Mouse (Mus musculus) forebrain, embryonic 11.5 days (tissue): ENCODE results near the gene Sgpl1. TPM values are rescaled to one million over a fixed set of nuclear protein-coding genes. Genes with fewer than 3 reads are reported as not detected.

Experiments used
- ATAC-seq: fragments of 200-750 bp; cut with Nextera tagmentation; replicated peaks from 2 replicates; pipeline ENCODE4 v1.8.0; 2017; ENCODE audit warnings: moderate TSS enrichment; ENCODE audit not compliant: low FRiP score
- DNase-seq: peaks from one replicate; pipeline ENCODE4 v3.0.0-alpha.2; 2017; ENCODE audit warnings: low spot score
- H3K27ac ChIP-seq: fragments of 300-500 bp; sonication (generic); 2 replicates; pipeline ENCODE4 v1.5.1; 2014; ENCODE audit warnings: low read depth, low read length
- H3K27me3 ChIP-seq: fragments of 300-500 bp; sonication (generic); 2 replicates; pipeline ENCODE4 v1.6.1; 2014; ENCODE audit warnings: mild to moderate bottlenecking, low read length, mixed read lengths; ENCODE audit not compliant: control insufficient read depth, insufficient read depth
- H3K36me3 ChIP-seq: fragments of 300-500 bp; sonication (generic); 2 replicates; pipeline ENCODE4 v1.6.1; 2014; ENCODE audit warnings: mild to moderate bottlenecking, low read length, moderate library complexity, mixed read lengths; ENCODE audit not compliant: control insufficient read depth, insufficient read depth
- H3K4me1 ChIP-seq: fragments of 300-500 bp; sonication (generic); replicated peaks from 2 replicates; pipeline ENCODE4 v1.6.1; 2014; ENCODE audit warnings: low read length, mixed read lengths; ENCODE audit not compliant: control insufficient read depth, insufficient read depth
- H3K4me2 ChIP-seq: fragments of 300-500 bp; sonication (generic); 2 replicates; pipeline ENCODE4 v1.6.1; 2014; ENCODE audit warnings: low read depth, mild to moderate bottlenecking, low read length, moderate library complexity, mixed read lengths; ENCODE audit not compliant: severe bottlenecking
- H3K4me3 ChIP-seq: fragments of 300-500 bp; sonication (generic); 2 replicates; pipeline ENCODE4 v1.5.1; 2014; ENCODE audit warnings: low read depth, low read length
- H3K9ac ChIP-seq: fragments of 300-500 bp; sonication (generic); 2 replicates; pipeline ENCODE4 v1.6.1; 2014; ENCODE audit warnings: low read length
- H3K9me3 ChIP-seq: fragments of 300-500 bp; sonication (generic); 2 replicates; pipeline ENCODE4 v1.6.1; 2016; ENCODE audit warnings: low read length, mixed read lengths; ENCODE audit not compliant: control insufficient read depth
- WGBS: fragments of 180-500 bp; shearing (Covaris S2); extraction: QIAGEN DNeasy Blood & Tissue Kit; methylation state at CpG from one replicate; pipeline ENCODE4 v1.1.7; 2014; 5-methylcytosine and 5-hydroxymethylcytosine counted together
- polyA plus RNA-seq: library from polyadenylated mRNA; unstranded; fragments of >200 nt; fragmentation: Nextera tagmentation; extraction: Ambion mirVana; gene quantifications from 2 replicates; pipeline ENCODE4 v1.2.1, GENCODE M21; 2014

Sgpl1 gene
- polyA plus RNA-seq, 1 experiment from 2014 or later = 78.0 TPM

DNA sequence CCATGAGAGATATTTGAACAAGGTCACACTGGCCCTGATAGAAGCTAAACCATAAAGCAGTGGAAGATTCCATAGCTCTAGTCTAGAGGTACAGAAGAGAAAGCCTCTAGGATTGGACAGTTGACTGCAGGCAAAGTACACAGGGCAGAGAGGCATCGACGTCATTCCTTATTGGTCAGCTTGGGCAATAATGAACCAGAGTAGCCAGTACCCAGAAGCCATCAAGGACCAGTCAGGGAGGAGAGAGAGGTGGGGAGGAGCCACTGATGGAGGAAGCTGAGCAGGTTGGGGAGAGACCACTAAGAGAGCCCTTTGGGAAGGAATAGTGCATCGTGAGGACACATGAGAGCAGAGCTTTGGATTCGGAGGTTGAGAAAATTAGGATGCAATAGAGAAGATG is 30.2 kb upstream of the Sgpl1 start:
- no peak overlapping the region for H3K4me3 ChIP-seq
- no peak overlapping the region for H3K9ac ChIP-seq
- no peaks in the 10 kb centered on the region for H3K9me3 ChIP-seq
- ATAC-seq (no peak), DNase-seq (no peak)
- H3K4me1 ChIP-seq = no peaks in the 10 kb centered on the region
- no peak overlapping the region for H3K4me2 ChIP-seq
- 83% methylated on average over 4 of the region's 4 CpGs for WGBS
- H3K27me3 ChIP-seq = no peaks in the 10 kb centered on the region
- no peaks in the 10 kb centered on the region for H3K36me3 ChIP-seq
- no peak overlapping the region for H3K27ac ChIP-seq

- Histone ChIP-seq H3K27ac (no peak overlapping the region), H3K9ac (no peak overlapping the region), H3K27me3 (no peaks in the 10 kb centered on the region), H3K4me1 (no peaks in the 10 kb centered on the region), H3K4me2 (no peak overlapping the region), H3K36me3 (no peaks in the 10 kb centered on the region), H3K9me3 (no peaks in the 10 kb centered on the region), H3K4me3 (no peak overlapping the region)
- no peak for DNase-seq
- ATAC-seq = no peak
- 44% methylated on average over 7 of the region's 7 CpGs for WGBS
Measured at GRCm38 (mm10) chr10:61176221-61176790, 28.8 kb upstream of the Sgpl1 start.

DNA sequence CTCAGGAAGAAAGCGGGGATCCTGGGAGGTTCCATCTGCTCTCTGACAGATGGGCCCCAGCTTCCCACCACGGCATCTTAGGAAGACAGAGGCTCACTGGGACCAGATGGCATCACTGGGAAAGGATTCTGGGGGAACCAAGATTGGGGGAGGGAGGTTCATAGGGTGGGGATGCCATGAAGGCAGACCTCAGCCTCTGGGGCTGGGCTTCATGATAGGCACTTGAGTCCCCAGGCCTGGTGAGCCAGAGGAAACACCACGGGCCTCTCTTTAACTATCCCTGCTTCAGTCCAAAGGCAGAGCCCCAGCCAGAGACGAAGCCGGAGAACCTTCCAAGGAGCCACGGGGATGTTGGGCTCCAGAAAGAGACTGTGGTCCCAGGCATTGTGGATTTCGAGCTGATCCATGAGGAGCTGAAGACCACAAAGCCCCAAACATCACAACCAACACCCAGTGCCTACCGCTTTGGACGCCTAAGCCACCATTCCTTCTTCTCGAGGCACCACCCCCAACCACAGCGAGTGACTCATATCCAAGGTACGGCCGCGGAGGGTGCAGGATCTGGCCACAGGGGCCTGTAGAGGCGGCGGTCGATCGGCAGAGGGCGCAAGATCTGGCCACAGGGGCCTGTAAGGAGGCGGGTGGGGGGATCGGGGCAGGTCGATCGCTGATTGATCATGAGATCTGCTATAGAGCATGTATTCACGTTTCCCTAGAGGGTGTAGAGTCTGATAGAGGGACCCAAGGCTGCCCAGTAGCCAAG is 28.1 kb upstream of the Sgpl1 start:
- Histone ChIP-seq H3K36me3 (no peaks in the 10 kb centered on the region), H3K4me1 (no peaks in the 10 kb centered on the region), H3K4me3 (no peak overlapping the region), H3K9ac (no peak overlapping the region), H3K27ac (no peak overlapping the region), H3K27me3 (no peaks in the 10 kb centered on the region), H3K9me3 (no peaks in the 10 kb centered on the region), H3K4me2 (peak overlapping the region; percentile 22; the same call in 1 of the 2 replicates)
- ATAC-seq (no peak), DNase-seq (peak; percentile 77)
- WGBS = 18% methylated on average over 24 of the region's 24 CpGs

- Histone ChIP-seq H3K27ac (no peak overlapping the region), H3K4me1 (no peaks in the 10 kb centered on the region), H3K4me2 (no peak overlapping the region), H3K4me3 (no peak overlapping the region), H3K9ac (no peak overlapping the region), H3K9me3 (no peaks in the 10 kb centered on the region), H3K36me3 (no peaks in the 10 kb centered on the region), H3K27me3 (no peaks in the 10 kb centered on the region)
- no peak for DNase-seq
- no peak for ATAC-seq
- WGBS = 47% methylated on average over 13 of the region's 13 CpGs
Measured at GRCm38 (mm10) chr10:61174711-61175441, 27.4 kb upstream of the Sgpl1 start.

DNA sequence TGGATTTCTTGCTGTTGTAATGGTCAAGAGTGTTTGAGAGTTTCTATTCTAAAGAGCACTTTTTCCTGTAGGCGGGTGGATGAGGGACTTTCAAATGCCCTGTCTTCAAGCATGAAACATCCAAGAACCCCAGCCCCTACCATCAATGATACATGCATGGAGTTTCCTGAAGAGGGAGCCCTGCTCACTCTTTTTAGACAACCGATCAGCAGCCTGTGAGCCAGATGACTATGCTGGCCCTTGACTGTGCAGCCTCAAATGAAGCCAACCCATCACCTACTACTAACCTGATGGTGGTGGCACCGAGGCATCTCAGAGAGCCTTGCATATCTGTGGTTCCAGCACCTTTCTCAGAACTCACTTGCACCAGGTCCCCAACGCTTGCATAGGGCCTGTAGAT is 25.0 kb upstream of the Sgpl1 start:
- no peak for ATAC-seq
- H3K4me3 ChIP-seq = no peak overlapping the region

DNA sequence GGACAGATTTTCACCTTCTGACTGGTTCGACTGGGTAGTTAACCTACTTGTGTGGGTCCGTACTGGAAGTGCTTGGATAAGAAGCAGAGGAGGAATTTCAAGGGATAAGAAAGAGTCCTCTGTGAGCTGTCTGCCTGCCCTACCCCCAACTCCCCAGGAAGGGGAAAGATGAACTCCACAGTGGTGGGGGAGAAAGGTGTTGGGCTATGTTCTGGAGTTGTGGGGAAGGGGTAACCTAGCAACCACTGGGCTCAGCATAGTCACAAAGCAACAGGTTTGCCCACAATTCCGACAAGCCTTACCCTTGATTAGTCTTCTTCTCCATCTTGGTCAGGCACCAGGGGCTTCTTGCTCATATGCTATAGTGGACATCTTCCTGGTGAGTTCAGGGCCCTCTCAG is 24.2 kb upstream of the Sgpl1 start, which contains the start of gene Tbata:
TSS of gene Tbata (plus strand) at position 301 of the 400 bp plus-strand sequence.
- no peaks in the 10 kb centered on the region for H3K36me3 ChIP-seq
- H3K27ac ChIP-seq = no peak within 1 kb of the TSS
- H3K27me3 ChIP-seq = no peaks in the 10 kb centered on the region
- WGBS = 72% methylated on average over 3 of the region's 3 CpGs
- DNase-seq (no peak), ATAC-seq (no peak)
- H3K9ac ChIP-seq = no peak within 1 kb of the TSS
- no peaks in the 10 kb centered on the region for H3K9me3 ChIP-seq
- H3K4me2 ChIP-seq = no peak within 1 kb of the TSS
- no peak within 1 kb of the TSS for H3K4me3 ChIP-seq
- H3K4me1 ChIP-seq = no peaks in the 10 kb centered on the region

More for the DNA sequence above, 25.0 kb upstream of the Sgpl1 start:
- no peaks in the 10 kb centered on the region for H3K4me1 ChIP-seq
- no peak overlapping the region for H3K9ac ChIP-seq
- 79% methylated on average over 4 of the region's 4 CpGs for WGBS
- H3K36me3 ChIP-seq = no peaks in the 10 kb centered on the region
- no peak overlapping the region for H3K4me2 ChIP-seq
- H3K9me3 ChIP-seq = no peaks in the 10 kb centered on the region
- H3K27ac ChIP-seq = no peak overlapping the region
- no peaks in the 10 kb centered on the region for H3K27me3 ChIP-seq
- DNase-seq = no peak

DNA sequence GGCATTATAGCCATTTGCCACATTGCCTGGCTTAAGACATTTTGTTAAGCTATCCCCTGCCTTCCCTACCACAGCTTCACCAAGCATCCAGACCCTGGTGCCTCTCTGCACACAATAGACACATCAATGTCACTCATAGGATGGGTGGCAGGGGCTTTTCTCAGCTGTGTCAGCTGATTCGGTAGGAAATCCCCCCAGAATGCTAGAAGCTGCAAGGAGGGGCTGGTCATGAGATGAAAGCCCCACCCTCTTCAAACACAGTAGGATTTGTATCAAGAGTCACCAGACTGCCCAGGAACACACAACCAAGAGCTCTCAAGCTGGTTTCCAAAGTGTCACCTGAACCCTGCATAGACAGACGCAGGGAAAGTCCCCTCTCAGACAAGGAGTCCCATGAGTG is 20.9 kb upstream of the Sgpl1 start:
- H3K4me2 ChIP-seq = no peak overlapping the region
- H3K4me3 ChIP-seq = no peak overlapping the region
- no peaks in the 10 kb centered on the region for H3K27me3 ChIP-seq
- no peak overlapping the region for H3K9ac ChIP-seq
- H3K9me3 ChIP-seq = no peaks in the 10 kb centered on the region
- 62% methylated on average over 2 of the region's 2 CpGs for WGBS
- ATAC-seq (no peak), DNase-seq (no peak)
- no peaks in the 10 kb centered on the region for H3K4me1 ChIP-seq
- no peak overlapping the region for H3K27ac ChIP-seq
- no peaks in the 10 kb centered on the region for H3K36me3 ChIP-seq

- no peaks in the 10 kb centered on the region for H3K9me3 ChIP-seq
- H3K27ac ChIP-seq = no peak overlapping the region
- no peak overlapping the region for H3K4me3 ChIP-seq
- no peaks in the 10 kb centered on the region for H3K36me3 ChIP-seq
- no peaks in the 10 kb centered on the region for H3K27me3 ChIP-seq
- ATAC-seq (no peak), DNase-seq (no peak)
- H3K4me1 ChIP-seq = no peaks in the 10 kb centered on the region
- 74% methylated on average over 9 of the region's 9 CpGs for WGBS
- H3K4me2 ChIP-seq = no peak overlapping the region
- H3K9ac ChIP-seq = no peak overlapping the region
Measured at GRCm38 (mm10) chr10:61167333-61168096, 20.0 kb upstream of the Sgpl1 start.
